Mouse (Mus musculus) heart, embryonic 14.5 days (tissue): Measurements from ENCODE around the gene Hrh3. TPM values are rescaled to one million over a fixed set of nuclear protein-coding genes. Genes with fewer than 3 reads are reported as not detected.

ENCODE experiments used
- ATAC-seq: fragments of 200-750 bp; cut with Nextera tagmentation; 2 replicates; pipeline ENCODE4 v1.8.0; 2017; ENCODE audit warnings: low read depth, moderate TSS enrichment; ENCODE audit not compliant: insufficient number of reproducible peaks, insufficient read depth, low FRiP score
- H3K27ac ChIP-seq, 2 experiments: fragments of 200-500 bp in 1 of 2; fragments of 300-500 bp in 1 of 2; sonication (generic) in 1 of 2; replicated peaks in 1 of 2; 2 replicates each; pipeline ENCODE4 v1.5.1; 2012 to 2014; ENCODE audit warnings: low read depth in 2 of 2, low read length in 2 of 2, control low read depth in 1 of 2, mild to moderate bottlenecking in 1 of 2, mixed read lengths in 1 of 2; ENCODE audit not compliant: control insufficient read depth in 1 of 2, insufficient read depth in 1 of 2
- H3K27me3 ChIP-seq: fragments of 300-500 bp; sonication (generic); 2 replicates; pipeline ENCODE4 v1.6.1; 2014; ENCODE audit warnings: mild to moderate bottlenecking, low read length, control low read depth; ENCODE audit not compliant: control insufficient read depth, insufficient read depth
- H3K36me3 ChIP-seq: fragments of 300-500 bp; sonication (generic); 2 replicates; pipeline ENCODE4 v1.6.1; 2014; ENCODE audit warnings: mild to moderate bottlenecking, control low read depth, low read length, mixed read lengths; ENCODE audit not compliant: control insufficient read depth, insufficient read depth
- H3K4me1 ChIP-seq, 2 experiments: fragments of 200-500 bp in 1 of 2; fragments of 300-500 bp in 1 of 2; sonication (generic) in 1 of 2; 2 replicates each; pipeline ENCODE4 v1.6.1; 2012 to 2014; ENCODE audit warnings: low read length in 2 of 2, control low read depth in 1 of 2, mixed read lengths in 1 of 2; ENCODE audit not compliant: control insufficient read depth in 2 of 2, insufficient read depth in 2 of 2
- H3K4me2 ChIP-seq: fragments of 300-500 bp; sonication (generic); 2 replicates; pipeline ENCODE4 v1.6.1; 2014; ENCODE audit warnings: mild to moderate bottlenecking, low read length
- H3K4me3 ChIP-seq, 2 experiments: fragments of 200-500 bp in 1 of 2; fragments of 300-500 bp in 1 of 2; sonication (generic) in 1 of 2; 2 replicates each; pipeline ENCODE4 v1.5.1; 2012 to 2014; ENCODE audit warnings: low read length in 2 of 2, mild to moderate bottlenecking in 2 of 2, control low read depth in 1 of 2, low read depth in 1 of 2, moderate library complexity in 1 of 2; ENCODE audit not compliant: control insufficient read depth in 1 of 2, insufficient read depth in 1 of 2
- H3K9ac ChIP-seq: fragments of 300-500 bp; sonication (generic); 2 replicates; pipeline ENCODE4 v1.6.1; 2014; ENCODE audit warnings: mild to moderate bottlenecking, low read length
- H3K9me3 ChIP-seq: fragments of 300-500 bp; sonication (generic); 2 replicates; pipeline ENCODE4 v1.6.1; 2016; ENCODE audit warnings: low read length, control low read depth; ENCODE audit not compliant: control insufficient read depth
- WGBS: fragments of 180-500 bp; shearing (Covaris S2); extraction: QIAGEN DNeasy Blood & Tissue Kit; methylation state at CpG from one replicate; pipeline ENCODE4 v1.1.7; 2014; 5-methylcytosine and 5-hydroxymethylcytosine counted together
- polyA plus RNA-seq: library from polyadenylated mRNA; unstranded; fragments of >200 nt; fragmentation: Nextera tagmentation; extraction: Ambion mirVana; gene quantifications from 2 replicates; pipeline ENCODE4 v1.2.1, GENCODE M21; 2014

The Hrh3 gene
- not detected in 2 replicates for polyA plus RNA-seq

DNA sequence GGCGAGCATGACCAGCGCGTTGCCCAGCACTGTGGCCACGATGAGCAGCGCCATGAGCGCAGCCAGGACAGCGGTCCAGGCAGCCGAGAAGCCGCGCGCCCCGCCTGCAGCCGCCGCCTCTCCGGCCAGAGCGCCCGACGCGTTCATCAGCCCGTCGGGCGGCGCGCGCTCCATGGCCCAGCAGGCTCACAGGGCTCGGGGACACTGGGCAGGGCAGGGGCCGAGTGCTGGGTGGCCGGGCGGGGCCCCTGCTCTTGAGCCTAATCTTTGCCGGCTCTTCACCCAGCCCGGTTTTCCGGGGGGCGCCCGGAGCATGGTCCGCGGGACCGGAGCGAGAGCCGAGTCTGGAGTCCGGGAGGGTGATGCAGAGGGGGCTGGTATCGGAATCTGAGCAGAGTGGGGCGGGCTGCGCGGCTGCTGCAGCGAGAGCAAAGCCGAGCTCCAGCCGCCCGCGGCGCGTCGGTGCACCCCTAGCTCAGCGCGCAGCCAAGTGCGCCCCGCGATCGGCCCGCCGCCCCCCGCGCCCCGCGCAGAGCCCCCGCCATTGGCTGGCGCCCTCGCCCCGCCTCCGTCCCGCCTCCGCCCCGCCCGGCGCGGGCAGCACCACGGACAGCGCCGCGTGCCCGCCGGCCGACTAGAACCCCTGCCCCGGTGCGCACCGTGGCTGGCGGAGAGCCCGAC is at the start of gene Hrh3:
Gene Hrh3 (minus strand): TSS at position 511 of the 681 bp plus-strand sequence.
- ATAC-seq: peak; percentile 70
- H3K27me3 ChIP-seq: peaks cover 68% of the 10 kb centered on the region
- no peak within 1 kb of the TSS for H3K27ac ChIP-seq
- under 1% methylated on average over 62 of the region's 87 CpGs for WGBS
- H3K4me1 ChIP-seq: peaks cover 6 to 20% of the 10 kb centered on the region in 2 experiments; a peak in 3 of 4 replicates
- H3K9ac ChIP-seq: no peak within 1 kb of the TSS
- peak within 1 kb of the TSS; percentile 51 to 58 for H3K4me3 ChIP-seq
- peak within 1 kb of the TSS; percentile 92 for H3K4me2 ChIP-seq
- H3K36me3 ChIP-seq: no peaks in the 10 kb centered on the region
- H3K9me3 ChIP-seq: no peaks in the 10 kb centered on the region

DNA sequence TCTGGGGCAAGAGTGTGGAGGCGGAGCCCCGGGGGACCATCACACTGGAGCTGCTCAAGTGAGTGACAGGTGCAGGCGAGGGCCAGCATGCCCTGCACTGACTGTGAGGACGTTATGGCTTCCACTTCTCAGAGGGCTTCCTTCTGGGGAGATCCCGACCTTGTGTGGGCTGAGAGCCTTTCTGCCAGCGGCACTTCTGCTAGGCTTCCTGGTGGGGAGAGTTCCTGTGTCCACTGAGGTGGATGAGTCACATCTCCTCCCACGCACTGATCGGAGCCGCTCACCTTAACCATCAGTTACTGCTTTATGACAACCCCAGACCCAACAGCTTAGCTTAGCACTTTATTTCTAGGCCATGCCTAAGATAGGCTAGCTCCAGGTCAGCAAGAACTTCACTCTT is 44.3 kb upstream of the Hrh3 start:
- Histone ChIP-seq H3K9ac (no peak overlapping the region), H3K27ac (no peak overlapping the region), H3K27me3 (no peaks in the 10 kb centered on the region), H3K4me3 (no peak overlapping the region), H3K4me2 (no peak overlapping the region), H3K4me1 (peaks cover 4 to 16% of the 10 kb centered on the region in 2 experiments; a peak in 3 of 4 replicates), H3K36me3 (peaks cover 91% of the 10 kb centered on the region), H3K9me3 (no peaks in the 10 kb centered on the region)
- ATAC-seq: no peak
- 72% methylated on average over 9 of the region's 9 CpGs for WGBS

DNA sequence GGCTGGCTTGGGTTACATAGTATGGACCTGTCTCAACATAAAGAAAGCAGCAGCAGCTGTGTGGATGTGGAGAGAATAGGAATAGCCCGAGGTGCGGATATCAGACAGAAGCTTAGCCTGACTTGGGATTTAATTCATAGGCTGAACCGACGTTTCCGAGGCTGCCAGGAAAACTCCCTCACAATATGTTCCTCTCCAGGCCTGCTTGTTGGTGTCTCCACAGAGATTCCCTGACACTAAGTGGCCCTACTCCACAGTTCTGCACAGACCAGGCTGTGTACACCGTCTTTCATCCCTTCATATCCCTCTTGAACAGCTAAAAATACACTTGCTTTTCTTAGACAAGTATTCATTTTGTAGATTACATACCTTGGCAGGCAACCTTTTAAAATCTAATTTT is 43.1 kb upstream of the Hrh3 start:
- Histone ChIP-seq H3K4me2 (peak overlapping the region; percentile 23), H3K36me3 (peaks cover 86% of the 10 kb centered on the region), H3K27ac (peak overlapping the region; percentile 68 to 72), H3K4me1 (peaks cover 4 to 16% of the 10 kb centered on the region in 2 experiments; a peak in 3 of 4 replicates), H3K27me3 (no peaks in the 10 kb centered on the region), H3K4me3 (no peak overlapping the region), H3K9me3 (no peaks in the 10 kb centered on the region), H3K9ac (peak overlapping the region; percentile 41; the same call in 1 of the 2 replicates)
- 45% methylated on average over 6 of the region's 6 CpGs for WGBS
- no peak for ATAC-seq

GRCm38 (mm10) chr2:180146091-180146490 is 41.8 kb upstream of the Hrh3 start:
- Histone ChIP-seq H3K27me3 (no peaks in the 10 kb centered on the region), H3K36me3 (peaks cover 84% of the 10 kb centered on the region), H3K4me1 (peaks cover 4 to 16% of the 10 kb centered on the region in 2 experiments; a peak in 3 of 4 replicates), H3K4me3 (no peak overlapping the region), H3K9ac (no peak overlapping the region), H3K27ac (no peak overlapping the region), H3K4me2 (no peak overlapping the region), H3K9me3 (no peaks in the 10 kb centered on the region)
- 81% methylated on average over 2 of the region's 2 CpGs for WGBS
- ATAC-seq: no peak

DNA sequence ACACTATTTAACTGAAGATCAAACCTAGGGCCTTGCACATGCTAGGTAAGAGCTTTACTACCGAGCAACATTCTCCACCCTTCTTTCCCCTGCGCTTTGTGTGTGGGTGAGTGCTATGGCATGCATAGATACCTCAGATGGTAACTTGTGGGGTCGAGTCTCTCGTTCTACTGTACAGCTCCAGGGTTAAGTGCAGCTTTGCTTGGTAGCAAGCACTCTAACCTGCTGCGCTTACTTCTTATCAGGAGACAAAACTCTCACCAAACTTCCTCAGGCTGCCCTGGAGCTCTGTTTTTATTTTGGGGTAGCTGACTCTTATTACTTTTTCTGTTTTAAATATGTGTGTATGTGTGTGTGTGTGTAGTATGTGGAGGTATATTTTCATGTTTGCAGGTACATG is 31.1 kb upstream of the Hrh3 start:
- 54% methylated on average over 5 of the region's 5 CpGs for WGBS
- Histone ChIP-seq H3K27me3 (no peaks in the 10 kb centered on the region), H3K36me3 (peaks cover 28% of the 10 kb centered on the region), H3K27ac (peak overlapping the region in 1 of 2 experiments; percentile 19; a peak in 1 of 4 replicates), H3K9me3 (no peaks in the 10 kb centered on the region), H3K4me2 (no peak overlapping the region), H3K4me3 (no peak overlapping the region), H3K4me1 (0 out of 4 replicates have a peak, but pooled peaks cover 0 to 7% of the 10 kb centered on the region in 2 experiments), H3K9ac (no peak overlapping the region)
- ATAC-seq: no peak

DNA sequence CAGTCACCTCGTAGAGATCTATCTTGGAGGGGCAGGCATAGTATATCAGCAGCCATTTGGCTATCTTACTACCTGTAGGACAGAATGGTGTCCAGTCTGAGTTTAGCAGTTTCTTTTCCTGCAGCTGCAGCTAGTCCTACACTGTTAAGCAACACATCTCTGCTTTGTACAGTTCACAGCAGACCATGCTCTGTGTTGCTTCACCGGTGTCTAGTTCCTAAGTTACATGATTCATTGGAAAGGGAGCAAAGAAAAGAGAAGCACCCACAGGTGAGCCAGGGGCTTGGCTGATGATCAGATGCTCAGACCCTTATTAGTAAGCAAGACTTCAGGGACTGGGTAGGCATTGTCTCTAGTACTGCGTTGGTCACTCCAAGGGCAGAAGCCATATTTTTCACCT is 29.6 kb upstream of the Hrh3 start:
- Histone ChIP-seq H3K9ac (no peak overlapping the region), H3K4me3 (no peak overlapping the region), H3K36me3 (peaks cover 14% of the 10 kb centered on the region; the same call in 1 of the 2 replicates), H3K9me3 (no peaks in the 10 kb centered on the region), H3K27ac (peak overlapping the region; percentile 45 to 51; a peak in 2 of 4 replicates), H3K4me1 (0 out of 4 replicates have a peak, but pooled peaks cover 0 to 7% of the 10 kb centered on the region in 2 experiments), H3K4me2 (no peak overlapping the region), H3K27me3 (no peaks in the 10 kb centered on the region)
- WGBS: 74% methylated on average over 3 of the region's 3 CpGs
- no peak for ATAC-seq

- Histone ChIP-seq H3K27me3 (no peaks in the 10 kb centered on the region), H3K27ac (0 out of 4 replicates have a peak overlapping the region, but pooled peaks of 1 of the 2 experiments have one; percentile 45)
Observed at GRCm38 (mm10) chr2:180133231-180133630, 28.9 kb upstream of the Hrh3 start.

More at GRCm38 (mm10) chr2:180133231-180133630, 28.9 kb upstream of the Hrh3 start:
- Histone ChIP-seq H3K4me2 (no peak overlapping the region), H3K9ac (no peak overlapping the region), H3K9me3 (no peaks in the 10 kb centered on the region), H3K4me1 (0 out of 4 replicates have a peak, but pooled peaks cover 0 to 7% of the 10 kb centered on the region in 2 experiments), H3K4me3 (no peak overlapping the region), H3K36me3 (peaks cover 7% of the 10 kb centered on the region; the same call in 1 of the 2 replicates)
- ATAC-seq: no peak
- WGBS: 72% methylated on average over 4 of the region's 4 CpGs
